Mouse (Mus musculus) limb, embryonic 12.5 days (tissue): Measurements from ENCODE around the gene Nrxn1. TPM values are rescaled to one million over a fixed set of nuclear protein-coding genes. Genes with fewer than 3 reads are reported as not detected.

ENCODE experiments used
- ATAC-seq: fragments of 200-750 bp; cut with Nextera tagmentation; 2 replicates; pipeline ENCODE4 v1.8.0; 2017; ENCODE audit warnings: low read depth, moderate TSS enrichment; ENCODE audit not compliant: insufficient number of reproducible peaks, insufficient read depth, low FRiP score, low TSS enrichment
- H3K27ac ChIP-seq: fragments of 300-500 bp; sonication (generic); 2 replicates; pipeline ENCODE4 v1.5.1; 2016; ENCODE audit warnings: mild to moderate bottlenecking, moderate library complexity
- H3K27me3 ChIP-seq: fragments of 300-500 bp; sonication (generic); 2 replicates; pipeline ENCODE4 v1.6.1; 2016; ENCODE audit warnings: mild to moderate bottlenecking, moderate library complexity
- H3K36me3 ChIP-seq: fragments of 300-500 bp; sonication (generic); 2 replicates; pipeline ENCODE4 v1.6.1; 2016; ENCODE audit warnings: mild to moderate bottlenecking, moderate library complexity
- H3K4me1 ChIP-seq: fragments of 300-500 bp; sonication (generic); replicated peaks from 2 replicates; pipeline ENCODE4 v1.6.1; 2016
- H3K4me2 ChIP-seq: fragments of 300-500 bp; sonication (generic); 2 replicates; pipeline ENCODE4 v1.6.1; 2016; ENCODE audit warnings: mild to moderate bottlenecking, moderate library complexity
- H3K4me3 ChIP-seq: fragments of 300-500 bp; sonication (generic); replicated peaks from 2 replicates; pipeline ENCODE4 v1.5.1; 2016; ENCODE audit warnings: mild to moderate bottlenecking
- H3K9ac ChIP-seq: fragments of 300-500 bp; sonication (generic); replicated peaks from 2 replicates; pipeline ENCODE4 v1.6.1; 2016; ENCODE audit warnings: mild to moderate bottlenecking, moderate library complexity
- H3K9me3 ChIP-seq: fragments of 300-500 bp; sonication (generic); 2 replicates; pipeline ENCODE4 v1.6.1; 2016; ENCODE audit warnings: mild to moderate bottlenecking, moderate library complexity
- WGBS: fragments of 180-500 bp; shearing (Covaris S2); methylation state at CpG from one replicate; pipeline ENCODE4 v1.1.7; 2016; 5-methylcytosine and 5-hydroxymethylcytosine counted together
- polyA plus RNA-seq: library from polyadenylated mRNA; unstranded; fragments of >200 nt; fragmentation: Nextera tagmentation; extraction: Ambion mirVana; gene quantifications from 2 replicates; pipeline ENCODE4 v1.2.1, GENCODE M21; 2016

The Nrxn1 gene
- polyA plus RNA-seq, 1 experiment from 2014 or later = 8.7 TPM

GRCm38 (mm10) chr17:90727124-90727523, 365.7 kb downstream of the Nrxn1 start:
- ATAC-seq = no peak
- WGBS = 35% methylated on average over 3 of the region's 3 CpGs

GRCm38 (mm10) chr17:90704773-90705172, 388.1 kb downstream of the Nrxn1 start:
- H3K4me3 ChIP-seq = no peak overlapping the region
- no peak overlapping the region for H3K4me2 ChIP-seq
- H3K4me1 ChIP-seq = peaks cover 3% of the 10 kb centered on the region; the same call in 1 of the 2 replicates
- ATAC-seq = no peak
- H3K27ac ChIP-seq = no peak overlapping the region
- H3K9me3 ChIP-seq = no peaks in the 10 kb centered on the region
- H3K36me3 ChIP-seq = no peaks in the 10 kb centered on the region
- H3K27me3 ChIP-seq = no peaks in the 10 kb centered on the region
- H3K9ac ChIP-seq = no peak overlapping the region
- 82% methylated on average over 4 of the region's 4 CpGs for WGBS

More at GRCm38 (mm10) chr17:90727124-90727523, 365.7 kb downstream of the Nrxn1 start:
- Histone ChIP-seq H3K4me3 (no peak overlapping the region), H3K9ac (no peak overlapping the region), H3K9me3 (no peaks in the 10 kb centered on the region), H3K4me1 (peaks cover 7% of the 10 kb centered on the region), H3K27me3 (no peaks in the 10 kb centered on the region), H3K4me2 (no peak overlapping the region), H3K36me3 (no peaks in the 10 kb centered on the region), H3K27ac (no peak overlapping the region)

- no peak; the same call in 1 of the 2 replicates for ATAC-seq
- Histone ChIP-seq H3K9ac (no peak overlapping the region), H3K4me3 (no peak overlapping the region), H3K27me3 (no peaks in the 10 kb centered on the region), H3K27ac (no peak overlapping the region), H3K9me3 (no peaks in the 10 kb centered on the region), H3K36me3 (no peaks in the 10 kb centered on the region), H3K4me2 (no peak overlapping the region), H3K4me1 (peaks cover 3% of the 10 kb centered on the region; the same call in 1 of the 2 replicates)
- WGBS = 89% methylated on average over 1 of the region's 1 CpGs
Observed at GRCm38 (mm10) chr17:90702626-90703025, 390.2 kb downstream of the Nrxn1 start.

- Histone ChIP-seq H3K4me3 (no peak overlapping the region), H3K27me3 (no peaks in the 10 kb centered on the region), H3K27ac (peak overlapping the region; percentile 64; the same call in 1 of the 2 replicates), H3K9me3 (no peaks in the 10 kb centered on the region), H3K4me2 (no peak overlapping the region), H3K36me3 (no peaks in the 10 kb centered on the region), H3K9ac (no peak overlapping the region), H3K4me1 (peaks cover 10% of the 10 kb centered on the region)
- WGBS = 17% methylated on average over 6 of the region's 6 CpGs
- ATAC-seq = no peak
Observed at GRCm38 (mm10) chr17:90696071-90696800, 396.6 kb downstream of the Nrxn1 start.

- H3K9ac ChIP-seq = no peak overlapping the region
- H3K4me1 ChIP-seq = peaks cover 10% of the 10 kb centered on the region
- no peak for ATAC-seq
- H3K4me2 ChIP-seq = no peak overlapping the region
- H3K36me3 ChIP-seq = no peaks in the 10 kb centered on the region
- H3K9me3 ChIP-seq = no peaks in the 10 kb centered on the region
- H3K27me3 ChIP-seq = no peaks in the 10 kb centered on the region
- 92% methylated on average over 5 of the region's 5 CpGs for WGBS
- H3K4me3 ChIP-seq = no peak overlapping the region
- H3K27ac ChIP-seq = no peak overlapping the region
Observed at GRCm38 (mm10) chr17:90695086-90695584, 397.7 kb downstream of the Nrxn1 start.

GRCm38 (mm10) chr17:90684172-90684571, 408.7 kb downstream of the Nrxn1 start:
- no peaks in the 10 kb centered on the region for H3K9me3 ChIP-seq
- no peaks in the 10 kb centered on the region for H3K27me3 ChIP-seq
- ATAC-seq = no peak
- no peak overlapping the region for H3K9ac ChIP-seq
- no peak overlapping the region for H3K27ac ChIP-seq
- H3K4me1 ChIP-seq = no peaks in the 10 kb centered on the region
- H3K4me2 ChIP-seq = no peak overlapping the region
- no peaks in the 10 kb centered on the region for H3K36me3 ChIP-seq
- no peak overlapping the region for H3K4me3 ChIP-seq

- ATAC-seq = no peak
- Histone ChIP-seq H3K4me1 (no peaks in the 10 kb centered on the region), H3K9ac (no peak overlapping the region), H3K9me3 (no peaks in the 10 kb centered on the region), H3K36me3 (no peaks in the 10 kb centered on the region), H3K27me3 (no peaks in the 10 kb centered on the region), H3K4me3 (no peak overlapping the region), H3K27ac (no peak overlapping the region), H3K4me2 (no peak overlapping the region)
- 85% methylated on average over 1 of the region's 1 CpGs for WGBS
Observed at GRCm38 (mm10) chr17:90681019-90681418, 411.9 kb downstream of the Nrxn1 start.

GRCm38 (mm10) chr17:90676676-90677075, 416.2 kb downstream of the Nrxn1 start:
- Histone ChIP-seq H3K4me3 (no peak overlapping the region), H3K27ac (no peak overlapping the region), H3K9me3 (no peaks in the 10 kb centered on the region), H3K4me1 (no peaks in the 10 kb centered on the region), H3K27me3 (no peaks in the 10 kb centered on the region), H3K36me3 (no peaks in the 10 kb centered on the region), H3K9ac (no peak overlapping the region), H3K4me2 (no peak overlapping the region)
- ATAC-seq = no peak
- WGBS = 71% methylated on average over 2 of the region's 2 CpGs

- ATAC-seq = no peak
- Histone ChIP-seq H3K36me3 (no peaks in the 10 kb centered on the region), H3K4me2 (no peak overlapping the region), H3K27ac (no peak overlapping the region), H3K9me3 (no peaks in the 10 kb centered on the region), H3K27me3 (no peaks in the 10 kb centered on the region), H3K9ac (no peak overlapping the region), H3K4me3 (no peak overlapping the region), H3K4me1 (no peaks in the 10 kb centered on the region)
- 83% methylated on average over 2 of the region's 2 CpGs for WGBS
Observed at GRCm38 (mm10) chr17:90662318-90662717, 430.6 kb downstream of the Nrxn1 start.

- H3K9me3 ChIP-seq = no peaks in the 10 kb centered on the region
- 79% methylated on average over 1 of the region's 1 CpGs for WGBS
- H3K9ac ChIP-seq = no peak overlapping the region
- H3K4me1 ChIP-seq = 0 out of 2 replicates have a peak, but pooled peaks cover 11% of the 10 kb centered on the region
- no peaks in the 10 kb centered on the region for H3K36me3 ChIP-seq
- H3K27ac ChIP-seq = no peak overlapping the region
- no peaks in the 10 kb centered on the region for H3K27me3 ChIP-seq
- no peak overlapping the region for H3K4me2 ChIP-seq
- no peak overlapping the region for H3K4me3 ChIP-seq
- no peak for ATAC-seq
Observed at GRCm38 (mm10) chr17:90654506-90654905, 438.4 kb downstream of the Nrxn1 start.

- Histone ChIP-seq H3K9ac (no peak overlapping the region), H3K4me2 (no peak overlapping the region), H3K27me3 (no peaks in the 10 kb centered on the region), H3K4me1 (0 out of 2 replicates have a peak, but pooled peaks cover 14% of the 10 kb centered on the region), H3K4me3 (no peak overlapping the region), H3K27ac (no peak overlapping the region), H3K9me3 (no peaks in the 10 kb centered on the region), H3K36me3 (no peaks in the 10 kb centered on the region)
- WGBS = 53% methylated on average over 2 of the region's 2 CpGs
- ATAC-seq = no peak
Observed at GRCm38 (mm10) chr17:90653347-90653746, 439.5 kb downstream of the Nrxn1 start.

- Histone ChIP-seq H3K9ac (no peak overlapping the region), H3K27ac (no peak overlapping the region), H3K4me1 (0 out of 2 replicates have a peak, but pooled peaks cover 10% of the 10 kb centered on the region), H3K9me3 (no peaks in the 10 kb centered on the region), H3K4me2 (no peak overlapping the region), H3K36me3 (no peaks in the 10 kb centered on the region), H3K4me3 (no peak overlapping the region), H3K27me3 (no peaks in the 10 kb centered on the region)
- 60% methylated on average over 1 of the region's 1 CpGs for WGBS
- no peak for ATAC-seq
Observed at GRCm38 (mm10) chr17:90650279-90650678, 442.6 kb downstream of the Nrxn1 start.
